Mouse (Mus musculus): ENCODE data around the gene Ablim1.

- TF ChIP-seq TAL1 (IDR thresholded peaks at IDR 0.05; ENCODE audit: low read length) (no peak), GATA1 (IDR thresholded peaks at IDR 0.05; ENCODE audit: low read length) (no peak)
Observed at GRCm38 (mm10) chr19:57224390-57224789, 90.3 kb downstream of the Ablim1 start.
